Mouse (Mus musculus) adrenal gland, adult 8-10 months (tissue): ENCODE results near the gene Akap13. TPM values are rescaled to one million over a fixed set of nuclear protein-coding genes. Genes with fewer than 3 reads are reported as not detected.
A peak's percentile ranks its signal among the peaks of the same experiment; 100 is the strongest.
"Not testable (repeated sequence)": the region's sequence is repeated elsewhere in the genome, so short reads cannot be mapped to it uniquely, and the experiment has no call there.

Source experiments
- DNase-seq: peaks from one replicate; pipeline ENCODE4 v3.0.0; 2022
- total RNA-seq, 4 experiments: library from RNA; stranded (reverse); gene quantifications; 2 replicates each; pipeline ENCODE4 v1.2.4; 2022

Gene Akap13
- total RNA-seq, 4 experiments from 2014 or later: 52.8 to 141 (median 95.6) TPM

- DNase-seq: no peak
Observed at GRCm38 (mm10) chr7:75769909-75770308, 314.6 kb downstream of the Akap13 start.

GRCm38 (mm10) chr7:75774095-75775078 lies 319.1 kb downstream of the Akap13 start:
- DNase-seq: not testable (repeated sequence)

- no peak for DNase-seq
Observed at GRCm38 (mm10) chr7:75778053-75778452, 322.7 kb downstream of the Akap13 start.

DNA sequence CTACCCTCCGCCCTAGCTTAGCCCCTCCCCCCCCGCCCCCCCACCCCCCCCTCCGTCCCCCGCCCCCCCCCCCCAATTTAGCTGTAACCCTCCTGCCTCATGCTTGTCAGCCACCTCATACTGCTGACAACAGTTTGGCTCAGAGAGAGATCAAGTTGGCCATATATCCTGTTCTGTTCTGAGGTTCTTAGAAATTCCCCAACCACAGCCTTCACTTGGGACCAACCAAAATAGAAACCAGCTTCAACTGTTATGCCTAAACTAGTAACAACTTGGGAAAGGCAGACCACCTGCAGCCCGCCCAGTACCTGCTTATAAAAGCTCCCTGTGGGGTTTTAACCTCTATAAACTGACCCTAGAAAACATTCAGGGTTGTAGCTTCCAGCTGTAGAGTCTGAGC lies 325.5 kb downstream of the Akap13 start:
- DNase-seq: no peak

- no peak for DNase-seq
Observed at GRCm38 (mm10) chr7:75781298-75781947, 326.1 kb downstream of the Akap13 start.

DNA sequence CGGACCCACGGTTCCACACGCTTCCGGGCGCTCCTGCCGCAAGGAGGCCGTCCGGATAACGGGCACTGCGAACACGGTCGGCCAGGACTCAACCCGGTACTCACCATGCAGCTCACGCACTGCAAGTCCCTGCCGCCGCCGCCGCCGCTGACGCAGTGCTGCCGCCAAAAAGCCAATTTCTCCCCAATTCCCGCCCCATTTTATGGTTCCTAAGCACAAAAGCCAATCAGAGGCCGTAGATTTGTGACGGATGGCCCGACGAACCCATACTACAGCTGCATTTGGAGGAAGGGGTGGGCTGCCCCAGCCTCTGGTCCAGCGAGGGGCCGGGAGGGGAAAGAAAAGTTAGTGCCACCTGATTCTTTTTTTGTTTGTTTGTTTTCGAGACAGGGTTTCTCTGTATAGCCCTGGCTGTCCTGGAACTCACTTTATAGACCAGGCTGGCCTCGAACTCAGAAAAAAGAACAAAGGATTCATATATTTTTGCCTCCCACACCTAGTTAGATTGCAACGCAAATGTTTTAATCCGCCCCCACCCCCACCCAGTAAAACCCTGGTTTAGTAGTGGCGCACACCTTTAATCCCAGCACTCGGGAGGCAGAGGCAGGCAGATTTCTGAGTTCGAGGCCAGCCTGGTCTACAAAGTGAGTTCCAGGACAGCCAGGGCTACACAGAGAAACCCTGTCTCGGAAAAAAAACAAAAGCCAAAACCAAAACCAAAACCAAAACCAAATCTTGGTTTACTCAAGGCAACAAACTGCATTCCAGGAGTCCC lies 326.8 kb downstream of the Akap13 start:
- DNase-seq: peak; percentile 91

GRCm38 (mm10) chr7:75782723-75783011 lies 327.3 kb downstream of the Akap13 start:
- no peak for DNase-seq

- no peak for DNase-seq
Observed at GRCm38 (mm10) chr7:75785388-75786328, 330.3 kb downstream of the Akap13 start.

GRCm38 (mm10) chr7:75786812-75787211 lies 331.5 kb downstream of the Akap13 start:
- no peak for DNase-seq

- DNase-seq: no peak
Observed at GRCm38 (mm10) chr7:75787371-75787770, 332.0 kb downstream of the Akap13 start.

DNA sequence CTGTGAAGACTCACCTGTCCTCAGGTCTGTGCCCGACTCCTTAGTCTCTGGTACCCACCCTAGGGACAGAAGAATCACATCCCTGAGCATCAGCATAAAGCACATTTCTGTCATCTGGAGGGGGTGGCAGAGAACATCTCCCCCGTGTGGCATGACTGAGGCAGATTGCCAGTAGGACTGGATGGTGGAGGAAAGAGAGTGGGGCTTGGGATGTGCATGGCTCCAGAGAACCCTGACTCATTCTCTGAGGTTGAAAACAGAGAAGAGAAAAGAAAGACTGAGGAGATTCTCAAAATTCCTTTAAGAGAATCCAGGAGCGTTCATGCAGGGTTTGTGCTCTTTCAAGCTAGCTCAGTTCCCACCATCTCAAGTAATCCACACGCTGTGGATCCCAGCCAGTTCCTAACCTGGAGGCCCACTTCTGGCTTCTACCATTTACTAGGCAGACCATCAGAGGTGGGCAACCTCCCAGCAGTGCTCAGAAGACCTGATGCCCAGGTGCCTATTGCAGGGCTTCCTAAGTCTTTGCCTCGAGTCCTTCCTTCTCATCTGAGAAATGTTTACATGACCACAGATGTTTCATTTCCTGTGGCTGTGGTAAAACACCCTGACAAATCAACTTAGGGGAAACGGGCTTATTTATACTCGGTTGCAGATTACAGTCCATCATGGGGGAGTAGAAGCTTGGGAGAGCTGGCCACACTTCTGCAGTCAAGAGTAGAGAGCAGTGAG lies 332.9 kb downstream of the Akap13 start:
- DNase-seq: not testable (repeated sequence)

GRCm38 (mm10) chr7:75788801-75789135 lies 333.4 kb downstream of the Akap13 start:
- not testable (repeated sequence) for DNase-seq

- no peak for DNase-seq
Observed at GRCm38 (mm10) chr7:75789746-75790145, 334.4 kb downstream of the Akap13 start.

DNA sequence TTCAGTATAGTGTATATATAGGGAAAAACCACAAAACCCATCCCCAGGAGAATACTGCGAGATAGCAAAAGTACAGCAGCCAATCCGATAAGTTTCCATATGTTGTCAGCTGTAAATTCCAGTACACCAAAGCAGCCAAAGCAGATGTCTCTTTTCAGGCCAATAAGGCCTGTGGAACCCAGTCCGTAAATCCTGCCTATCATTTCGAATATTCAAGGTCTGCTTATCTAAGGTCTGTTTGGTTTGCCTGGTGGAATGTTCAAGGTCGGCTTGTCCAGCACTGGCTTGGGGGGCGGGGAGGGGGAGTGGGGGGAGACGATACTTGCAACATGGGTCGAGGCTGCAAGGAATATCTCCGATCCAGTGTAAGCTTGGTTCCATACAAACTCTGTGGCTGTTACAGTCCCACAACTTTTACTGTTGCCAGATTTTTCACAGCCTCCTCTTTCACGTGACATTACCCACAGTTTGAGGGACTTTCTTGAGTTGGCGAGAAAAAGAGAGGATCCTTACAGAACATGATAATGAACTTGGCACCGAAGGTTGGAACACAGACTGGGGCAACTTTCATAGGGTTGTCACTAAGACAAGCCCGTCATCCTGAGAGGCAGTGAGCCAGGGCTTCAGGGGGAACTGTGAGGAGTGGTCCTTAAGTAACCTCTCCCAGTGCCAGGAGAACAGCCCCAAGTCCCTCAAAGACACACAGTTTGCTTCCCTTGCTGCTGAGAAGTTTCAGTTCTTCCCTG lies 335.9 kb downstream of the Akap13 start:
- not testable (repeated sequence) for DNase-seq

DNA sequence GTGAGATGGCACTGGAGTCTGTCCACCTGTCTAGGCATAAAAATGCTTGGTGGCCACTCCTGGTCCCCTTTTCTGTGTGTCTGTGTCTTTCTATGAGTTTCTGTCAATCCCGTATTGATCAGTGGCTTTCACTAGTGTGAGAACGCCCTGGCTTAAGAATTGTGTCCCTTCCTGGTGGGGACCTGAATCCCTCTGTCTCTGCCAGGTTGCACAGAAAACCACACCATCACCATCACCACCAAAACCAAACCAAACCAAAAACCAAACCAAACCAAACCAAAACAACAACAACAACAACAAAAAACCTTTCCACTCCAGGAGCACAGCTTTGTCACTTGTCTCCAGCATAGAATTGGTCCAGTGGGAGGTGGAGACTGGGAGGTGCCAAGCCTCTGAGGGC lies 337.8 kb downstream of the Akap13 start:
- DNase-seq: no peak

DNA sequence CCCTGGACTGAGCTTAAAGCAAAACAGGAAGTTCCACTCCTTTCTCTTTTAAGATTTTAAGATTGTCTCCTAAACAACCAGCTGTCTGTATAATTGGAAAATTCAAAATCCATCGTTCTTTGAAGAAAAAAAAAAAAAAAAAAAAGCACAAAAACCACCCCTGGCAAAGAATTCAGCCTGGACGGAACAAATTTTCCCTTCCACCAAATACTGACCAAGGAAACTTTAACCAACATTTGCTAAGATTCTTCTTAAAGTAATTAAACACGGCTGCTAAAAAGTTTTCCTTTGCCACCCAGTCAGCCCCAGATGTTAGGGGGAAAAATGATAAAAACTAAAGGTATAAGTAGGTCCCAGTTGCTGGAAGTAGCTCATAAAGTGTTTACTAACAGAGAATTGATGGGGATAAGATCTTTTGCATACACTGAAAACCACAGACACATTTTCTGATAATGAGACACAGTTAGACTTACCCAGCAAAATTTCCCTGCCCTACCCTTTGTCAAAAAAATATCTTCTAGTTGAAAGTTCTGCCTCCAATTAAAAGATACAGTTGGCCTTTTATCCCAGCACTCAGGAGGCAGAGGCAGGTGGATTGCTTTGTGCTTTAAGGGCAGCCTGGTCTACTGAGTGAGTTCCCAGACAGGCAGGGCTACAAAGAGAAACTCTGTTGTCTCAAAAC lies 338.5 kb downstream of the Akap13 start:
- DNase-seq: no peak

GRCm38 (mm10) chr7:75795106-75795505 lies 339.8 kb downstream of the Akap13 start:
- DNase-seq: no peak

GRCm38 (mm10) chr7:75796474-75796873 lies 341.1 kb downstream of the Akap13 start:
- no peak for DNase-seq

- no peak for DNase-seq
Observed at GRCm38 (mm10) chr7:75800530-75800929, 345.2 kb downstream of the Akap13 start.

GRCm38 (mm10) chr7:75801022-75801421 lies 345.7 kb downstream of the Akap13 start:
- no peak for DNase-seq
